Mouse (Mus musculus): ENCODE data around the gene Olfr224. TPM values are rescaled to one million over a fixed set of nuclear protein-coding genes. Genes with fewer than 3 reads are reported as not detected.
A peak's percentile ranks its signal among the peaks of the same experiment; 100 is the strongest.
"Not testable (repeated sequence)": the region's sequence is repeated elsewhere in the genome, so short reads cannot be mapped to it uniquely, and the experiment has no call there.

Olfr224 gene
- not detected for total RNA-seq (2021)
- long read RNA-seq, experiment 1 = 0 reads
- long read RNA-seq, experiment 2 = 0 reads

- no peak for DNase-seq
Observed at GRCm38 (mm10) chr11:58570405-58570804, at the start of gene Olfr224. Olfr224 (minus strand) TSS chr11:58570553.

GRCm38 (mm10) chr11:58618793-58619192 lies 48.4 kb upstream of the Olfr224 start:
- no peak for DNase-seq

GRCm38 (mm10) chr11:58618369-58618768 lies 48.0 kb upstream of the Olfr224 start:
- DNase-seq = no peak

- no peak for DNase-seq
Observed at GRCm38 (mm10) chr11:58615975-58616374, 45.6 kb upstream of the Olfr224 start, which contains the start of gene 2210407C18Rik. 2210407C18Rik (minus strand) TSS chr11:58616075.

GRCm38 (mm10) chr11:58614526-58614925 lies 44.2 kb upstream of the Olfr224 start:
- DNase-seq = no peak

GRCm38 (mm10) chr11:58613359-58613758 lies 43.0 kb upstream of the Olfr224 start:
- no peak for DNase-seq

GRCm38 (mm10) chr11:58607030-58607429 lies 36.7 kb upstream of the Olfr224 start:
- peak in 1 of 2 experiments; percentile 5 for DNase-seq

- DNase-seq = no peak
Observed at GRCm38 (mm10) chr11:58606177-58606919, 36.0 kb upstream of the Olfr224 start.

GRCm38 (mm10) chr11:58605228-58605627 lies 34.9 kb upstream of the Olfr224 start:
- DNase-seq = no peak

- DNase-seq = no peak
Observed at GRCm38 (mm10) chr11:58604688-58605087, 34.3 kb upstream of the Olfr224 start.

GRCm38 (mm10) chr11:58602800-58603560 lies 32.6 kb upstream of the Olfr224 start:
- DNase-seq = no peak

GRCm38 (mm10) chr11:58602062-58602461 lies 31.7 kb upstream of the Olfr224 start:
- no peak for DNase-seq

- no peak for DNase-seq
Observed at GRCm38 (mm10) chr11:58597837-58598236, 27.5 kb upstream of the Olfr224 start.

- no peak for DNase-seq
Observed at GRCm38 (mm10) chr11:58594814-58595213, 24.5 kb upstream of the Olfr224 start, which contains the start of gene Olfr324. Olfr324 (plus strand) TSS chr11:58595114.

GRCm38 (mm10) chr11:58588620-58589250 lies 18.4 kb upstream of the Olfr224 start:
- no peak for DNase-seq

GRCm38 (mm10) chr11:58587898-58588348 lies 17.6 kb upstream of the Olfr224 start:
- peak; percentile 36 to 60 for DNase-seq

- DNase-seq = no peak
Observed at GRCm38 (mm10) chr11:58578636-58579035, 8.3 kb upstream of the Olfr224 start.

- DNase-seq = no peak
Observed at GRCm38 (mm10) chr11:58577430-58577829, 7.1 kb upstream of the Olfr224 start, which contains the start of gene Olfr325. Olfr325 (plus strand) TSS chr11:58577730.

- peak in 1 of 2 experiments; percentile 13 for DNase-seq
Observed at GRCm38 (mm10) chr11:58555536-58555935, 14.8 kb downstream of the Olfr224 start, which contains the start of gene Olfr328. Olfr328 (minus strand) TSS chr11:58555636.

GRCm38 (mm10) chr11:58546322-58546721 lies 24.0 kb downstream of the Olfr224 start, which contains the start of gene Olfr329-ps:
Olfr329-ps (minus strand) TSS chr11:58546422.
- no peak for DNase-seq

- not testable (repeated sequence) for DNase-seq
Observed at GRCm38 (mm10) chr11:58534736-58535135, 35.6 kb downstream of the Olfr224 start, which contains the start of gene Olfr330. Olfr330 (minus strand) TSS chr11:58534836.

GRCm38 (mm10) chr11:58519756-58520155 lies 50.6 kb downstream of the Olfr224 start:
- DNase-seq = peak in 1 of 2 experiments; percentile 3

All from adrenal gland, postnatal 36 days (tissue).